Comparison of ENCODE assay signal across 11 mouse cellular contexts in the genomic region with DNA sequence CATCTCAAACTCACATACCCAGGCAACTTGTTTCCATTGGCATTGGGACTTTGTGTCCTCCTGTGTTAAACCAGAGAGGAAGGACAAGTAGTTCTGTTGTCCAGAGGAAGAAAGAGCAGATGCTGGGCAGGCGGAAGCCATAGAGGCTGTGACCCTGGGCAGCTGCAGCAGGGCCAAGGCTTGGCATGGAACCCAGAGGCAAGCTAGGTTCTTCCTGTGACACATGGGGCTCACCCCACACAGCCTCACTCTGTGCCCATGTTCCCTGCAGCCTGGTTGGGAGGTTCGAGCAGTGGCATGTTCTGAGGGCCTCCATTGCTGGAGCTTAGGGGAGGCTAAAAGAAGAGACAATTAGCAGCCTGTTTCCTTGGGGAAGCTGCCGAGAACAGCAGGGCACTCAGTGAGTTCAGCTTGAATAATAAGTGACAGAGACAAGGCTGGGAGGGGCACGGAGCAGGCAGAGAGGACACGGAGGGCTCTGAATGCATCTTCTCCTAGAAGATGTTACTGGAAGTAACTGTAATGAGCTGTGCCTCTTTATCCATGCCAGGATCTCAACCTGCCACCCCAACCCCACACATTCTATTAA. TPM values are rescaled to one million over a fixed set of nuclear protein-coding genes. Genes with fewer than 3 reads are reported as not detected.
DNase-seq lines count a peak whose midpoint lies in the region; ATAC-seq lines count a peak whose summit lies in the region.
"Had no signal": no experiment of that assay in that cellular context is flagged by ENCODE, and none has a peak within 500 bp of the region (broad histone marks: within the 10 kb centered on the region; RNA-seq: fewer than 3 reads in every experiment).

No protein-coding gene starts in this region.

- intact Hi-C loops in heart, postnatal 36 days (cut with DNase I), result no loop called here

- peaks cover 5% of the 10 kb centered on the region; the same call in 1 of the 2 replicates for H3K27me3 ChIP-seq in kidney, embryonic 16.5 days (ENCODE audit: insufficient read depth, low read length)
- no peaks in the 10 kb centered on the region for H3K27me3 ChIP-seq in forebrain, embryonic 14.5 days (replicated peaks; ENCODE audit: control insufficient read depth, insufficient read depth, low read length)
- no peaks in the 10 kb centered on the region for H3K27me3 ChIP-seq in midbrain, embryonic 14.5 days (ENCODE audit: control insufficient read depth, insufficient read depth, low read length)
- H3K27me3 ChIP-seq: intestine, embryonic 15.5 days; limb, embryonic 12.5 days had no signal

- ATAC-seq in kidney, embryonic 16.5 days (ENCODE audit: low FRiP score, low TSS enrichment), result no peak
- no peak; the same call in 1 of the 2 replicates for ATAC-seq in forebrain, embryonic 14.5 days
- no peak for ATAC-seq in midbrain, embryonic 14.5 days (ENCODE audit: low FRiP score, low TSS enrichment)
- no peak for ATAC-seq in frontal cortex, adult (ENCODE audit: low TSS enrichment)

- H3K36me3 ChIP-seq in kidney, embryonic 16.5 days (ENCODE audit: insufficient read depth, low read length), result no peaks in the 10 kb centered on the region
- H3K36me3 ChIP-seq in forebrain, embryonic 14.5 days (ENCODE audit: control insufficient read depth, insufficient read depth, low read length), result no peaks in the 10 kb centered on the region
- H3K36me3 ChIP-seq in midbrain, embryonic 14.5 days (ENCODE audit: control insufficient read depth, insufficient read depth, low read length), result no peaks in the 10 kb centered on the region
- H3K36me3 ChIP-seq: intestine, embryonic 15.5 days; limb, embryonic 12.5 days had no signal

- peaks cover 16% of the 10 kb centered on the region for H3K4me1 ChIP-seq in kidney, embryonic 16.5 days (ENCODE audit: insufficient read depth, low read length)
- H3K4me1 ChIP-seq in forebrain, embryonic 14.5 days (ENCODE audit: control insufficient read depth, insufficient read depth, low read length), result peaks cover 20% of the 10 kb centered on the region
- H3K4me1 ChIP-seq in midbrain, embryonic 14.5 days (ENCODE audit: control insufficient read depth, insufficient read depth, low read length), result peaks cover 22% of the 10 kb centered on the region

- DNase-seq in kidney, postnatal 14 days, result peak; percentile 13
- peak; percentile 49 for DNase-seq in adrenal gland, postnatal 10 days
- peak; percentile 30 for DNase-seq in forebrain, embryonic 14.5 days (ENCODE audit: low spot score)
- peak; percentile 35 for DNase-seq in midbrain, embryonic 14.5 days
- no peak for DNase-seq in heart, postnatal 36 days
- DNase-seq in heart, adult 9 months (ENCODE audit: low spot score in 2 of 2), result no peak
- DNase-seq: thymus, postnatal 36 days had no signal

- H3K4me2 ChIP-seq in kidney, embryonic 16.5 days (replicated peaks; ENCODE audit: low read depth, low read length), result no peak overlapping the region
- no peak overlapping the region for H3K4me2 ChIP-seq in forebrain, embryonic 14.5 days (ENCODE audit: low read length)
- no peak overlapping the region for H3K4me2 ChIP-seq in midbrain, embryonic 14.5 days (ENCODE audit: low read length)
- H3K4me2 ChIP-seq: intestine, embryonic 15.5 days; limb, embryonic 12.5 days had no signal

- H3K9me3 ChIP-seq in kidney, embryonic 16.5 days (ENCODE audit: low read length), result no peaks in the 10 kb centered on the region
- H3K9me3 ChIP-seq in forebrain, embryonic 14.5 days (replicated peaks; ENCODE audit: control insufficient read depth, low read length), result no peaks in the 10 kb centered on the region
- H3K9me3 ChIP-seq in midbrain, embryonic 14.5 days (ENCODE audit: control insufficient read depth, low read length), result no peaks in the 10 kb centered on the region
- H3K9me3 ChIP-seq: intestine, embryonic 15.5 days; limb, embryonic 12.5 days had no signal

- 39% methylated on average over 5 of the region's 5 CpGs for WGBS in kidney, embryonic 16.5 days
- WGBS in forebrain, embryonic 14.5 days, result 33% methylated on average over 5 of the region's 5 CpGs
- 32% methylated on average over 5 of the region's 5 CpGs for WGBS in midbrain, embryonic 14.5 days

- no peak overlapping the region for H3K9ac ChIP-seq in kidney, embryonic 16.5 days (replicated peaks; ENCODE audit: low read length)
- 0 out of 2 replicates have a peak overlapping the region, but pooled peaks have one; percentile 3 for H3K9ac ChIP-seq in forebrain, embryonic 14.5 days (ENCODE audit: low read length)
- no peak overlapping the region for H3K9ac ChIP-seq in midbrain, embryonic 14.5 days (replicated peaks; ENCODE audit: low read length)
- H3K9ac ChIP-seq: intestine, embryonic 15.5 days; limb, embryonic 12.5 days had no signal

- no peak overlapping the region for H3K27ac ChIP-seq in kidney, embryonic 16.5 days (ENCODE audit: low read length)
- 0 out of 2 replicates have a peak overlapping the region, but pooled peaks have one; percentile 21 for H3K27ac ChIP-seq in forebrain, embryonic 14.5 days (ENCODE audit: low read depth, low read length)
- no peak overlapping the region for H3K27ac ChIP-seq in midbrain, embryonic 14.5 days (replicated peaks; ENCODE audit: low read depth, low read length)
- H3K27ac ChIP-seq: intestine, embryonic 15.5 days; limb, embryonic 12.5 days had no signal

- H3K4me3 ChIP-seq in kidney, embryonic 16.5 days (ENCODE audit: low read length), result no peak overlapping the region
- H3K4me3 ChIP-seq in forebrain, embryonic 14.5 days (ENCODE audit: low read depth, low read length), result no peak overlapping the region
- no peak overlapping the region for H3K4me3 ChIP-seq in midbrain, embryonic 14.5 days (replicated peaks; ENCODE audit: low read depth, low read length)
- H3K4me3 ChIP-seq: intestine, embryonic 15.5 days; limb, embryonic 12.5 days had no signal

RNA-seq across cellular contexts. Expression of gene Rasgef1c, which starts 29.5 kb away (rescaled TPM):
- polyA plus RNA-seq in kidney, embryonic 16.5 days (2015; fragmentation: Nextera tagmentation; extraction: Ambion mirVana), result 0.23 and 0.30 TPM in 2 replicates
- 1 to 10 TPM; 1.4 to 1.8 TPM for total RNA-seq in adrenal gland, postnatal 10 days (2021)
- 10.9 and 15.6 TPM in 2 replicates for polyA plus RNA-seq in forebrain, embryonic 14.5 days (2014; fragmentation: Nextera tagmentation; extraction: Ambion mirVana)
- polyA plus RNA-seq in midbrain, embryonic 14.5 days (2014; fragmentation: Nextera tagmentation; extraction: Ambion mirVana), result 24.9 and 36.2 TPM in 2 replicates
- total RNA-seq in heart, postnatal 36 days (2021), result under 1 TPM; 0.31 to 0.46 TPM

Comparison
In these comparisons a context has a peak if more than half of its experiments do, and no peak if none do; other contexts are left out.
1. DNase-seq: peak in kidney, postnatal 14 days (single experiment), adrenal gland, postnatal 10 days (single experiment), forebrain, embryonic 14.5 days (single experiment) and midbrain, embryonic 14.5 days (single experiment); none in heart, postnatal 36 days (0 of 2) and heart, adult 9 months (0 of 2).